Mouse (Mus musculus) limb, embryonic 14.5 days (tissue): Measurements from ENCODE around the gene Prpf8. TPM values are rescaled to one million over a fixed set of nuclear protein-coding genes. Genes with fewer than 3 reads are reported as not detected.

Source experiments
- ATAC-seq: fragments of 200-750 bp; cut with Nextera tagmentation; 2 replicates; pipeline ENCODE4 v1.8.0; 2017; ENCODE audit warnings: low read depth, moderate number of reproducible peaks, moderate TSS enrichment; ENCODE audit not compliant: low FRiP score
- DNase-seq: peaks from one replicate; pipeline ENCODE4 v3.0.0-alpha.2; 2015; ENCODE audit warnings: low spot score
- H3K27ac ChIP-seq: fragments of 300-500 bp; sonication (generic); replicated peaks from 2 replicates; pipeline ENCODE4 v1.5.1; 2014; ENCODE audit warnings: low read depth, mild to moderate bottlenecking, low read length, moderate library complexity, mixed read lengths
- H3K27me3 ChIP-seq: fragments of 300-500 bp; sonication (generic); 2 replicates; pipeline ENCODE4 v1.6.1; 2014; ENCODE audit warnings: low read length, mixed read lengths; ENCODE audit not compliant: control insufficient read depth, insufficient read depth
- H3K36me3 ChIP-seq: fragments of 300-500 bp; sonication (generic); 2 replicates; pipeline ENCODE4 v1.6.1; 2014; ENCODE audit warnings: mild to moderate bottlenecking, low read length, moderate library complexity, mixed read lengths; ENCODE audit not compliant: control insufficient read depth, insufficient read depth
- H3K4me1 ChIP-seq: fragments of 300-500 bp; sonication (generic); 2 replicates; pipeline ENCODE4 v1.6.1; 2014; ENCODE audit warnings: antibody characterized with exemption, low read length, mixed read lengths; ENCODE audit not compliant: control insufficient read depth, insufficient read depth
- H3K4me2 ChIP-seq: fragments of 300-500 bp; sonication (generic); replicated peaks from 2 replicates; pipeline ENCODE4 v1.6.1; 2014; ENCODE audit warnings: low read depth, mild to moderate bottlenecking, low read length, moderate library complexity; ENCODE audit not compliant: severe bottlenecking
- H3K4me3 ChIP-seq: fragments of 300-500 bp; sonication (generic); replicated peaks from 2 replicates; pipeline ENCODE4 v1.5.1; 2014; ENCODE audit warnings: low read length
- H3K9ac ChIP-seq: fragments of 300-500 bp; sonication (generic); 2 replicates; pipeline ENCODE4 v1.6.1; 2014; ENCODE audit warnings: mild to moderate bottlenecking, low read depth, low read length, moderate library complexity; ENCODE audit not compliant: severe bottlenecking
- H3K9me3 ChIP-seq: fragments of 300-500 bp; sonication (generic); 2 replicates; pipeline ENCODE4 v1.6.1; 2016; ENCODE audit warnings: low read length; ENCODE audit not compliant: control insufficient read depth
- POLR2A ChIP-seq: fragments of 200-500 bp; IDR thresholded peaks from 2 replicates; pipeline ENCODE4 v1.8.0; 2012; ENCODE audit warnings: inconsistent platforms, mild to moderate bottlenecking, moderate library complexity, borderline replicate concordance; ENCODE audit not compliant: insufficient read depth, insufficient read length; ENCODE audit errors: extremely low read depth
- whole genome bisulfite sequencing: fragments of 180-500 bp; shearing (Covaris S2); extraction: QIAGEN DNeasy Blood & Tissue Kit; methylation state at CpG from one replicate; pipeline ENCODE4 v1.1.7; 2014; 5-methylcytosine and 5-hydroxymethylcytosine counted together
- polyA plus RNA-seq, 2 experiments: library from polyadenylated mRNA; depleted of rRNA in 1 of 2; stranded (reverse) in 1 of 2; unstranded in 1 of 2; fragments of >200 nt; fragmentation: Nextera tagmentation in 1 of 2; extraction: Ambion mirVana in 1 of 2; gene quantifications; 2 replicates each; pipeline versions ENCODE4 v1.2.1 to v1.2.3; 2012 to 2014

Prpf8 gene
- polyA plus RNA-seq, 2 experiments, result 85.9 to 123 TPM

DNA sequence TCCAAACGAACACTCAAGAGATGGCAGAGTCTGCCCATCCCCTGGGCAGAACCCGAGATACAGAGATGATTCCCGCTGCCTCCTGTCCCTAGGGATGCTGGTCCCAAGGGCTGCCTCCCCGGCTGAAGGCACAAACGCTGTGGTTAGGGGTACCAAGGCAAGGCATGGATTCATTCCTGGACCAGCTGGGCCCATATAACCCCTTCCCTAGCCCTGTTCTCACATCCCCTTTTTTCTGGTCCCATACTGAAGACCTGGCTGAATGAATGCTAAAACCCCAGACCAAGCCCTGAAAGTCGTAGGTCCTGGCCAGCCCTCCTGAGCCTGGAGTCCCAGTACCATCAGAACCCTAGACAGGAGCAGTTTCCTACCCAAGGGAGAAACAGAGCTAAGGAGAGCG is 45.6 kb upstream of the Prpf8 start:
- no peak overlapping the region for H3K9ac ChIP-seq
- DNase-seq, result no peak
- H3K36me3 ChIP-seq, result peaks cover 23% of the 10 kb centered on the region
- no peak for ATAC-seq
- no peak for TF ChIP-seq POLR2A
- no peak overlapping the region for H3K4me2 ChIP-seq
- WGBS, result 70% methylated on average over 7 of the region's 7 CpGs
- H3K27ac ChIP-seq, result no peak overlapping the region
- no peak overlapping the region for H3K4me3 ChIP-seq
- no peaks in the 10 kb centered on the region for H3K4me1 ChIP-seq
- no peaks in the 10 kb centered on the region for H3K9me3 ChIP-seq
- H3K27me3 ChIP-seq, result no peaks in the 10 kb centered on the region

GRCm38 (mm10) chr11:75441601-75442000 is 45.0 kb upstream of the Prpf8 start:
- no peak for DNase-seq
- H3K27ac ChIP-seq, result no peak overlapping the region
- H3K27me3 ChIP-seq, result no peaks in the 10 kb centered on the region
- no peak overlapping the region for H3K9ac ChIP-seq
- H3K4me1 ChIP-seq, result no peaks in the 10 kb centered on the region
- no peak overlapping the region for H3K4me3 ChIP-seq
- 92% methylated on average over 16 of the region's 16 CpGs for WGBS
- no peaks in the 10 kb centered on the region for H3K9me3 ChIP-seq
- no peak for TF ChIP-seq POLR2A
- H3K4me2 ChIP-seq, result no peak overlapping the region
- H3K36me3 ChIP-seq, result peaks cover 23% of the 10 kb centered on the region
- no peak for ATAC-seq

DNA sequence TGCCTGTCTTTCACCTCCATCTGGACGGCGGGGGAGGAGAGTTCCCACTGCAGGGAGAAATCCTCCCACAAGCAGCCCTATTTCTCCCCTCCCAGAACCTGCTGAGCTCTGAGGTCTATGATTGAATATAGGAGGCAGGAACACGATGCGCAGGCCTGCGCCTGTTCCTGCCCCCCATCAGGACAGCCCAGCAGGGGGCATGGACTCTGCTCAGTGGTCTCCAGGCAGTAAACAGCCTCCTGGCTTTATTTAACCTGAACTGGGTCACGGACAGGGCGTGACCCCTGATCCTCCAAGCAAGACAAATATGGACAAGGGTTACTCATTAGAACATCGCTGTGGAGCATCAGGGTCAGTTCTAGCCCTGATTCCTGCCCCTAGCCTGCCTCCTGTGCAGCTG is 42.9 kb upstream of the Prpf8 start:
- TF ChIP-seq POLR2A, result no peak
- no peak overlapping the region for H3K9ac ChIP-seq
- no peaks in the 10 kb centered on the region for H3K27me3 ChIP-seq
- DNase-seq, result no peak
- 56% methylated on average over 8 of the region's 8 CpGs for WGBS
- H3K27ac ChIP-seq, result no peak overlapping the region
- H3K4me3 ChIP-seq, result no peak overlapping the region
- peaks cover 45% of the 10 kb centered on the region for H3K36me3 ChIP-seq
- no peaks in the 10 kb centered on the region for H3K9me3 ChIP-seq
- no peak overlapping the region for H3K4me2 ChIP-seq
- no peak for ATAC-seq
- no peaks in the 10 kb centered on the region for H3K4me1 ChIP-seq

DNA sequence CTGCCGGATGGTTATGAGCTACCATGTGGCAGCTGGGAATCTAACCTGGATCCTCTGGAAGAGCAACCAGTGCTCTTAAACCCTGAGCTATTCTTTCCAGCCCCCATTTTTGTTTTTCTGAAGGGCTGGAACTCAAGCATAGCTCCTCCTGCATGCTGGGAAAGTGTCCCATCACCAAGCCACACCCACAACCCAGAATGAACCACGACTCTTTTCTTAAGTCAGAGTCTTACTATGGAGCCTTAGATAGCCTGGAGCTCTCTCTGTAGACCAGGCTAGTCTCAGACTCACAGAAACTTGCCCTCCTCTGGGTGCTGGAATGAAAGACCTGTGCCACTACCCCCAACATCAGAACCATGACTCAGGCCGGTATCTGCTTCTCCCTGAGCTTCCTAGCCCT is 38.0 kb upstream of the Prpf8 start:
- H3K27me3 ChIP-seq, result no peaks in the 10 kb centered on the region
- H3K9ac ChIP-seq, result no peak overlapping the region
- no peaks in the 10 kb centered on the region for H3K9me3 ChIP-seq
- H3K4me1 ChIP-seq, result peaks cover 2% of the 10 kb centered on the region; the same call in 1 of the 2 replicates
- ATAC-seq (no peak), DNase-seq (no peak)
- WGBS, result 73% methylated on average over 3 of the region's 3 CpGs
- peaks cover 45% of the 10 kb centered on the region for H3K36me3 ChIP-seq
- H3K4me3 ChIP-seq, result no peak overlapping the region
- no peak overlapping the region for H3K4me2 ChIP-seq
- no peak overlapping the region for H3K27ac ChIP-seq
- TF ChIP-seq POLR2A, result no peak

DNA sequence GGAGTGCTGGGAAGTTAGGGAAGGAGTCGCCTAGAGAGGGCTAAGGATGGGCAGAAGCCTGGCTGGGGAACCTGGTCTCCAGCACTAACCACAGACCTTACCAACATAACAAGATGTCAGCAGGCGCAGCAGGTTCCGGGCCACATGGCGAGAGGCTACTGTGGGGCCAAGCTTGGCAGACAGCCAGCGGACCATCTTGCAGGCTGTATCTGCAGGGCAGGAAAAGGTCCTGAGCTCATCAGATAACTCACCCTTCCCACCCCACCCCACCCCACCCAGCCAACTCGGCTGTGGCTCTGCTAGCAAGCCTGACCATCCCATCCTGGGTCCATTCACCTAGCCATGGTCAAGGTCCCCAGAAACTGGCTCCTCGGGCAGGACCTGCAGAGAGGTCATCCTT is 36.9 kb upstream of the Prpf8 start:
- DNase-seq (no peak), ATAC-seq (no peak)
- H3K27ac ChIP-seq, result no peak overlapping the region
- no peak overlapping the region for H3K9ac ChIP-seq
- H3K9me3 ChIP-seq, result no peaks in the 10 kb centered on the region
- TF ChIP-seq POLR2A, result no peak
- no peak overlapping the region for H3K4me2 ChIP-seq
- peaks cover 44% of the 10 kb centered on the region for H3K36me3 ChIP-seq
- 83% methylated on average over 7 of the region's 7 CpGs for WGBS
- H3K4me3 ChIP-seq, result no peak overlapping the region
- no peaks in the 10 kb centered on the region for H3K27me3 ChIP-seq
- peaks cover 9% of the 10 kb centered on the region for H3K4me1 ChIP-seq

GRCm38 (mm10) chr11:75450304-75450908 is 36.2 kb upstream of the Prpf8 start:
- Histone ChIP-seq H3K36me3 (peaks cover 42% of the 10 kb centered on the region), H3K9ac (0 out of 2 replicates have a peak overlapping the region, but pooled peaks have one; percentile 14), H3K4me2 (no peak overlapping the region), H3K4me3 (no peak overlapping the region), H3K27me3 (no peaks in the 10 kb centered on the region), H3K27ac (no peak overlapping the region), H3K4me1 (peaks cover 13% of the 10 kb centered on the region), H3K9me3 (no peaks in the 10 kb centered on the region)
- WGBS, result 86% methylated on average over 8 of the region's 8 CpGs
- ATAC-seq, result no peak
- TF ChIP-seq POLR2A, result no peak
- no peak for DNase-seq
